Mouse (Mus musculus): Measurements from ENCODE around the gene Slc25a26. TPM values are rescaled to one million over a fixed set of nuclear protein-coding genes. Genes with fewer than 3 reads are reported as not detected.
A peak's percentile ranks its signal among the peaks of the same experiment; 100 is the strongest.

Slc25a26 gene
- 12.9 and 13.0 TPM in 2 replicates for polyA plus RNA-seq (2015; fragmentation: Nextera tagmentation; extraction: Ambion mirVana)

DNA sequence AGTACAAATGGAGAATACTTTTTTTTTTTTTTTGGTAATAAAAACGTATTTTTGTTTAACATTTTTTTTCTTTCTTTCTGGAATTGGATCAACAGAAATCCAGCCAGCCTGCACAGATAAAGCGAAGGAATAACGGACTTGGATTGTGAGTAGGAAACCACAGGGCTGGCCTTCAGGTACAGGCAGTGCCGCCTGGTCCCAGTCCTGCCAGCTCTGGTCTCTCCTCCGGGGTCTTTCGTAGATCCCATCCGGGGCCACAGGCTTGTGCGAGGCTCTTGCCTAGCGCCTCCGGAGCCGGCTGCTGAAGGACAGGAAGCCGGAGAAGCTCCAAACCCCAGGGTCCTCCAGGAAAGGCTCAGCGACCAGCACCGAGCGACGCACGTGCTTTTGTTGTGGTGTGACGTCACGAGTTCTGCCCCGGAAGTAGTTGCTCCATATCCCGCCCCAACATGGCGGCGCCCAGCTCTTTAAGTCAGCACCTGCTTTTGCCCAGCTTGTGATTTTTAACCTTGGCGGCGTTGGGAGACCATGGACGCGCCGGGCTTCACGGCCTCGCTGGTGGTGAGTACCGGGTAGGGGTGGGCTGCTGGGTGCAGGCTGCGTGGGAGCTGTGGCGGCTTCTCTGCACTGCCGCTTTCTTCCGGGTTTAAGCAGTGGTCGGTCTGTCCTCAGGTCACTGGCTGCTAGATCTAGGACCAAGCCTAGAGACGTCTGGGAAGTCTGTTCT lies at the start of gene Slc25a26:
Slc25a26 (plus strand) TSS at position 435 of the 727 bp plus-strand sequence.
- Histone ChIP-seq H3K27ac (replicated peaks) (peak within 1 kb of the TSS; percentile 69), H3K4me3 (peak within 1 kb of the TSS; percentile 88), H3K9me3 (no peaks in the 10 kb centered on the region), H3K9ac (peak within 1 kb of the TSS; percentile 86), H3K4me1 (peaks cover 11% of the 10 kb centered on the region), H3K27me3 (replicated peaks) (0 out of 2 replicates have a peak, but pooled peaks cover 5% of the 10 kb centered on the region), H3K36me3 (no peaks in the 10 kb centered on the region), H3K4me2 (peak within 1 kb of the TSS; percentile 85)
- peak; percentile 77 for ATAC-seq (ENCODE audit: extremely low read depth, insufficient number of reproducible peaks, low FRiP score, low TSS enrichment)
- under 1% methylated on average over 37 of the region's 37 CpGs for WGBS

DNA sequence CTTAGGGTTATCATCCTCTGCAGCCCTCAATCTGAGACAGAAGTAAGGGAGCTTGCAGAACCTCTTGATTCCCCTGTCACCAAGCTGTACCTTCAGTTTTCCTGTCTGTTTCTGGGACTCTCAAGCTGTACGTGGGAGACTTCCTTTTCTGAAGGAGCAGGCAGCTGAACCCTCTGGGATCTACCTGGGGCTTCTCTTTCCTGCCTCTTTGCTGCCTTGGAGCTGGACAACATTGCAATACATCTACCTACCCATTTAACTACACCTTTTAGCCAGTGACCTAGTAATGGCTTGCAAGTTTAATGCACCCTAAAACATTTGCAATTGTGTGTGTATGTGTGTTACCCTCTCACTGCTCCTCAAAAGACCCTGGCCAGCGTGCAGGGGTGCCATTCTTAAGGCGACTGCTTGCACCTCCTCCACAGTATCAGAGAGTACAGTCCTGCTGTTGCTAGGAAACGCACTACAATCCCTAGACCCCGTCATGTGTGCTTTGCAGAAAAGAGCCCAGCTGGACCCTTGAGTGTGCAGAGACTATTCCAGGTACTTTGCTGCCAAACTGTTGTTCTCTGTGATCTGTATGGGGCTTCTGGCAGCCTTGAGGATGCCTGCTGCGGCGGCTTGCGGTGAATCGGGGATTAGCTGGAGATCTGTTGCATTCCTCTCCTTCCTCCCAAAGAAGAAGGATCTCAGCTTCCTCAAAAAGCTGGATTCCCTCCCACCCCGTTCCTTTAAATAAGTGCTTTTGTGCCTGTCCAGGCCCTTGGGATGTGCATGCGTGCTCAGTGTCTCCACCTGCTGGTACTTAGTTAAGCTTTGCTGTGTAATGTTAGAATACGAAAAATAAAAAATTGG lies 35.9 kb upstream of the Slc25a26 start:
- Histone ChIP-seq H3K9me3 (no peaks in the 10 kb centered on the region), H3K36me3 (no peaks in the 10 kb centered on the region), H3K4me1 (peaks cover 22% of the 10 kb centered on the region), H3K27me3 (replicated peaks) (no peaks in the 10 kb centered on the region), H3K4me2 (peak overlapping the region; percentile 63), H3K9ac (peak overlapping the region; percentile 38; the same call in 1 of the 2 replicates), H3K4me3 (peak overlapping the region; percentile 30), H3K27ac (replicated peaks) (no peak overlapping the region)
- 19% methylated on average over 12 of the region's 12 CpGs for WGBS
- no peak for ATAC-seq (ENCODE audit: extremely low read depth, insufficient number of reproducible peaks, low FRiP score, low TSS enrichment)

DNA sequence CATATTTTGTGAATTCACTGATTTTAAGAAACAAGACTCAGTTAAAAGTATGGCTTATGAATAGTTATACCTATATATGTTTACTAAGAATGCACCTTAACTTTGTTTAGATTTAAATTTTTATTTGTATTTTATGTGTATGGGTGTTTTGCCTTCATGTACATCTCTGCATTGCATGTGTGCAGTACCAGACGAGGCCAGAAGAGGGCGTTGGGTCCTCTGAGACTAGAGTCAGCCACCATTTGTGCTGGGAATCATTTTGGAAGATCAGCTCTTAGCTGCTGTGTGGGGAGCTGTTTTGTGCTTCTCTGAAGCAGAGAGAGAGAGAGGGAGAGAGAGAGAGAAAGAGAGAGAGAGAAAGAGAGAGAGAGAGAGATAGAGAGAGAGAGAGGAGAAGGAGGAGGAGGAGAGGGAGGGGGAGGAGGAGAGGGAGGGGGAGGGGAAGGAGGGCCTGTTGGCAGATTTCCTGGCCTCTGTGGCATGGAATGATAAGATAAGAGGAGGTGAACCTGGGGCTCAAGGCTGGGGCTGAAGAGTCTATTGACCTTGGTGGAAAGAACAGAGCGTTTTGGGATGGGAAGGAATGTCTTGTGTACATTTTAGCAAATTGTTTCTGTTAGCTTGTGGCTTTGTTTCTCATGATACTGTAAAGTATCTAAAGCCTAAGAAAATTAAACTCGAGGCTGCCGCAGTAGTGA lies 33.5 kb upstream of the Slc25a26 start:
- no peak overlapping the region for H3K4me2 ChIP-seq
- no peak overlapping the region for H3K4me3 ChIP-seq
- no peak for ATAC-seq (ENCODE audit: extremely low read depth, insufficient number of reproducible peaks, low FRiP score, low TSS enrichment)
- peaks cover 22% of the 10 kb centered on the region for H3K4me1 ChIP-seq
- no peaks in the 10 kb centered on the region for H3K9me3 ChIP-seq
- H3K9ac ChIP-seq = no peak overlapping the region
- no peaks in the 10 kb centered on the region for H3K27me3 ChIP-seq (replicated peaks)
- H3K27ac ChIP-seq (replicated peaks) = peak overlapping the region; percentile 67
- H3K36me3 ChIP-seq = no peaks in the 10 kb centered on the region
- WGBS = 23% methylated on average over 5 of the region's 5 CpGs

DNA sequence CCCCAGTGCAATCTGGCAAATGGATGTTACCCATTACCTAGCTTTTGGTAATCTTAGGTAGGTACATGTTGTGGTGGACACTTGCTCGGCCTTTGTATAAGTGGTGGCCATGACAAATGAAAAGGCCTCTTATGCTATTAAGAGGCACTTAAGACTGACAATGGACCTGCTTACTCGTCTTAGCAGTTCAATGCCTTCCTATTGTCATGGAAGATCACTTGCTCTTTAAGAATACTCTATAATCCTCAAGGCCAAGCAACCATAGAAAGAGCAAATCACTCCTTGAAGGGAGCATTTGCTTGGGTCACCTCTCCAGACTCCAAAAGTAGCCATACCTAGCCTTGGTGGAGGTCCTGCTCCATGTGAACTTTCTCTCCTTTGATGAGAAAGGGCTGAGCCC lies 7.4 kb upstream of the Slc25a26 start:
- 0 out of 2 replicates have a peak, but pooled peaks cover 7% of the 10 kb centered on the region for H3K27me3 ChIP-seq (replicated peaks)
- H3K9me3 ChIP-seq = no peaks in the 10 kb centered on the region
- H3K4me2 ChIP-seq = no peak overlapping the region
- no peaks in the 10 kb centered on the region for H3K36me3 ChIP-seq
- H3K4me3 ChIP-seq = no peak overlapping the region
- no peak overlapping the region for H3K27ac ChIP-seq (replicated peaks)
- H3K9ac ChIP-seq = no peak overlapping the region
- no peak for ATAC-seq (ENCODE audit: extremely low read depth, insufficient number of reproducible peaks, low FRiP score, low TSS enrichment)
- WGBS = 37% methylated on average over 2 of the region's 2 CpGs
- no peaks in the 10 kb centered on the region for H3K4me1 ChIP-seq

- H3K27ac ChIP-seq (replicated peaks) = no peak overlapping the region
These were observed 3.8 kb downstream of the Slc25a26 start for GRCm38 (mm10) chr6:94503963-94504362.

DNA sequence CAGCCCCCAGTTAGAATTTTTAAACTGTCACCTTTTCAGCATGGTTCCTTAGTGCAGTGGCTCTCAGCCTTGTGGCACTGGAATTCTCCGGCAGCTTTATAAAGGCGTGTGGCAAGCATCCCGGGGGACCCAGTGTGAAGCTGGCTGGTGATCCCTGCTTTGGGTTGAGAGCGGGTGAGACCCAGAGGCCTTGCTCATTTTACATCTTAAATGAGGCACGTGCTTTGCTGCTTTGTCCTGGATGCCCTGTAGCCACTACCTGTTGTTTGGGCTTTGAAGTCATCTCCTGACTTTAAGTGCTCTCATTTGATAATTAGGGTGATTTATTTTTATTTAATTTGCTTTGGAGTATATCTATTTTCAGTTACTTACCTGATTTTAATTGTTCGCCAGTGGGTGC lies 7.8 kb downstream of the Slc25a26 start:
- H3K4me3 ChIP-seq = no peak overlapping the region
- H3K4me2 ChIP-seq = no peak overlapping the region
- no peaks in the 10 kb centered on the region for H3K27me3 ChIP-seq (replicated peaks)
- H3K27ac ChIP-seq (replicated peaks) = no peak overlapping the region
- H3K4me1 ChIP-seq = no peaks in the 10 kb centered on the region
- no peak overlapping the region for H3K9ac ChIP-seq
- 83% methylated on average over 6 of the region's 6 CpGs for WGBS
- ATAC-seq (ENCODE audit: extremely low read depth, insufficient number of reproducible peaks, low FRiP score, low TSS enrichment) = no peak
- no peaks in the 10 kb centered on the region for H3K9me3 ChIP-seq
- peaks cover 13% of the 10 kb centered on the region; the same call in 1 of the 2 replicates for H3K36me3 ChIP-seq

More at GRCm38 (mm10) chr6:94503963-94504362, 3.8 kb downstream of the Slc25a26 start:
- Histone ChIP-seq H3K4me3 (no peak overlapping the region), H3K27me3 (replicated peaks) (no peaks in the 10 kb centered on the region), H3K4me1 (peaks cover 11% of the 10 kb centered on the region), H3K36me3 (peaks cover 7% of the 10 kb centered on the region; the same call in 1 of the 2 replicates), H3K4me2 (no peak overlapping the region), H3K9ac (no peak overlapping the region), H3K9me3 (no peaks in the 10 kb centered on the region)
- ATAC-seq (ENCODE audit: extremely low read depth, insufficient number of reproducible peaks, low FRiP score, low TSS enrichment) = no peak
- WGBS = 69% methylated on average over 6 of the region's 6 CpGs

- peaks cover 13% of the 10 kb centered on the region; the same call in 1 of the 2 replicates for H3K36me3 ChIP-seq
- no peaks in the 10 kb centered on the region for H3K4me1 ChIP-seq
- H3K4me3 ChIP-seq = no peak overlapping the region
- H3K4me2 ChIP-seq = no peak overlapping the region
- WGBS = 61% methylated on average over 2 of the region's 2 CpGs
- H3K9me3 ChIP-seq = no peaks in the 10 kb centered on the region
- no peak for ATAC-seq (ENCODE audit: extremely low read depth, insufficient number of reproducible peaks, low FRiP score, low TSS enrichment)
- H3K27me3 ChIP-seq (replicated peaks) = no peaks in the 10 kb centered on the region
- H3K27ac ChIP-seq (replicated peaks) = no peak overlapping the region
- H3K9ac ChIP-seq = no peak overlapping the region
These were observed 8.7 kb downstream of the Slc25a26 start for GRCm38 (mm10) chr6:94508807-94509206.

- Histone ChIP-seq H3K4me1 (no peaks in the 10 kb centered on the region), H3K27ac (replicated peaks) (no peak overlapping the region), H3K4me3 (no peak overlapping the region), H3K27me3 (replicated peaks) (no peaks in the 10 kb centered on the region), H3K4me2 (no peak overlapping the region), H3K9me3 (no peaks in the 10 kb centered on the region), H3K36me3 (peaks cover 13% of the 10 kb centered on the region; the same call in 1 of the 2 replicates), H3K9ac (no peak overlapping the region)
- no peak for ATAC-seq (ENCODE audit: extremely low read depth, insufficient number of reproducible peaks, low FRiP score, low TSS enrichment)
- WGBS = 79% methylated on average over 6 of the region's 6 CpGs
These were observed 9.1 kb downstream of the Slc25a26 start for GRCm38 (mm10) chr6:94509220-94509619.

- no peaks in the 10 kb centered on the region for H3K4me1 ChIP-seq
- H3K9me3 ChIP-seq = no peaks in the 10 kb centered on the region
- H3K27ac ChIP-seq (replicated peaks) = no peak overlapping the region
- no peak overlapping the region for H3K4me2 ChIP-seq
- H3K4me3 ChIP-seq = no peak overlapping the region
- no peaks in the 10 kb centered on the region for H3K36me3 ChIP-seq
- no peak overlapping the region for H3K9ac ChIP-seq
- no peak for ATAC-seq (ENCODE audit: extremely low read depth, insufficient number of reproducible peaks, low FRiP score, low TSS enrichment)
- 90% methylated on average over 6 of the region's 6 CpGs for WGBS
- no peaks in the 10 kb centered on the region for H3K27me3 ChIP-seq (replicated peaks)
These were observed 18.0 kb downstream of the Slc25a26 start for GRCm38 (mm10) chr6:94518171-94518570.

DNA sequence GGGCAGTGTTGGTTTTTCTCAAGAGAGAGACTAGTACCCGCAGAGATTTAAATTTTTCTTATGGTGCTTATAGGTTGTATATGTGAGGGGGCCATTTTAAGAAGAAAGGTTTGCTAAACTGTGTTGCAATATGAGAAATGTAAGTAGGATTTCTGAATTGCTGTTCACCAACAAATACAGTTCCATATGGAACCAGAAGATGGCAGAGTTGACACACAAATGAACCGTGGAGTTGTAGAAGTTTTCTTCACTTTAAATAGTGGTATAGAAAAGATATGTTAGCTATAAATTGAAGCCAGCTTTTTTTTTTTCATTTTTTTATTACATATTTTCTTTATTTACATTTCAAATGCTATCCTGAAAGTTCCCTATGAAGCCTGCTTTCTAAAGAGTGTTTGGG lies 24.2 kb downstream of the Slc25a26 start:
- no peak overlapping the region for H3K4me3 ChIP-seq
- no peak for ATAC-seq (ENCODE audit: extremely low read depth, insufficient number of reproducible peaks, low FRiP score, low TSS enrichment)
- no peaks in the 10 kb centered on the region for H3K4me1 ChIP-seq
- no peak overlapping the region for H3K27ac ChIP-seq (replicated peaks)
- no peak overlapping the region for H3K4me2 ChIP-seq
- H3K27me3 ChIP-seq (replicated peaks) = no peaks in the 10 kb centered on the region
- H3K9ac ChIP-seq = no peak overlapping the region
- H3K9me3 ChIP-seq = no peaks in the 10 kb centered on the region
- no peaks in the 10 kb centered on the region for H3K36me3 ChIP-seq
- 31% methylated on average over 2 of the region's 2 CpGs for WGBS

DNA sequence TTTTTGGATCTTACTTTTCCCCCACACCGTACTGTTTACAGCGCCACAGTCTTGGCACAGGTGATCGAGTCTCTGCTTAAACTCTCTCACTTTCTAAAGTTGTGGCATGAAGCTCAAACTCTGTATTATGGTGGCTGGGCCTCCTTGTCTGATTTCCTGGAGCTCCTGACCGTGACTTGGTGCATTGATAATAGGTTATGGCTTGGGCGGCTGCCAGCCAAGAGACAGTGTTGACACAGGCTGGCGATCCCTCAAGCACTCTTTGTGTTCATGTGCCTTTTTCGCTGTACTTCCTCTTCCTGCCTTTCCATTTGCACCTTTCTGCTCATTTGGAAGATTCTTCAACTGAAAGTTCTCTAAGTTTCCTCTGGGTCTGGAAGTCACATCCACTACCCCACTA lies 30.6 kb downstream of the Slc25a26 start:
- no peak overlapping the region for H3K4me3 ChIP-seq
- ATAC-seq (ENCODE audit: extremely low read depth, insufficient number of reproducible peaks, low FRiP score, low TSS enrichment) = no peak

More for the DNA sequence above, 30.6 kb downstream of the Slc25a26 start:
- Histone ChIP-seq H3K9me3 (no peaks in the 10 kb centered on the region), H3K9ac (no peak overlapping the region), H3K27me3 (replicated peaks) (no peaks in the 10 kb centered on the region), H3K36me3 (peaks cover 2% of the 10 kb centered on the region; the same call in 1 of the 2 replicates), H3K4me2 (no peak overlapping the region), H3K27ac (replicated peaks) (no peak overlapping the region), H3K4me1 (peaks cover 6% of the 10 kb centered on the region)
- 62% methylated on average over 7 of the region's 7 CpGs for WGBS

Measured in heart, embryonic 13.5 days (tissue).